ENCODE assay signal across 12 mouse cellular contexts in the genomic region with DNA sequence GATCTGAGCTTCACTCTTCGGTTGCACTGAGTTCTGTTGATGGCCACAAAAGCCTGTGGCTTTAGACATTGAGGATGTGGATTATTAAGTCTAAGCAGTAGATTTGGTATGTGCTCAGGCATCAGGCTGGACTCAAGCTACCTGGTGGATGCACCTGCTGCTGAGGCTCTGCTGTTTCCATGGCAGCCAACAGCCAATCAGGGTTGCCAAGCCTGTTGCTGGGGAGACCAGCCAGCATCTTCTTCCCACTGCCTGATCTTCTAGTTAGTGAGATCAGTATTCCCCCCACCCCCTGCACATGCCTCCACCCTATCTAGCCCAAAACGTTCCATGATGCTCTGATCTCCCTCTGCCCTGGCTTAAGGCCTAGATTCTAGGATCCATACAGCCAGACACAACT. TPM values are rescaled to one million over a fixed set of nuclear protein-coding genes. Genes with fewer than 3 reads are reported as not detected.
DNase-seq lines count a peak whose midpoint lies in the region; ATAC-seq lines count a peak whose summit lies in the region.
"Had no signal": no experiment of that assay in that cellular context is flagged by ENCODE, and none has a peak within 500 bp of the region (broad histone marks: within the 10 kb centered on the region; RNA-seq: fewer than 3 reads in every experiment).

No protein-coding gene starts in this region.

- intact Hi-C loops in left cerebral cortex, postnatal 36 days (cut with DNase I) = no loop called here

- DNase-seq in frontal cortex, postnatal 14 days (ENCODE audit: low spot score in 2 of 2) = peak; percentile 39 to 72
- DNase-seq in right cerebral cortex, adult 18-20 months = peak; percentile 69
- DNase-seq in right cerebral cortex, postnatal 36 days (ENCODE audit: low spot score in 2 of 2) = no peak
- DNase-seq in left cerebral cortex, postnatal 36 days (ENCODE audit: low spot score in 2 of 2) = peak; percentile 58
- DNase-seq in spleen, adult 12 weeks (ENCODE audit: low spot score) = no peak
- DNase-seq in B cell, adult 2 months = no peak
- DNase-seq: heart, adult 11 months; retina, postnatal 1 day; thymus, postnatal 36 days had no signal

- no peak for ATAC-seq in frontal cortex, adult (ENCODE audit: low TSS enrichment)
- ATAC-seq: CD4-positive, CD25-positive, alpha-beta regulatory T cell, adult 4 months had no signal

RNA-seq across cellular contexts. Expression of gene Jph4, which starts 5.0 kb away (rescaled TPM):
- 100 to 1,000 TPM; 312 to 354 TPM for total RNA-seq in left cerebral cortex, postnatal 36 days (2021)
- total RNA-seq: liver, adult 2 months had no signal

RNA-seq across cellular contexts. Expression of gene Ap1g2, which starts 5.3 kb away (rescaled TPM):
- 10 to 100 TPM in 1 of 2 experiments, 1 to 10 TPM in 1; 6.3 to 20.1 TPM for total RNA-seq in left cerebral cortex, postnatal 36 days (2021)

RNA-seq across cellular contexts. Expression of gene Thtpa, which starts 17.1 kb away (rescaled TPM):
- 10 to 100 TPM; 24.3 to 29.5 TPM for total RNA-seq in left cerebral cortex, postnatal 36 days (2021)

RNA-seq across cellular contexts. Expression of gene Zfhx2, which starts 19.6 kb away (rescaled TPM):
- total RNA-seq in left cerebral cortex, postnatal 36 days (2021) = 10 to 100 TPM; 31.0 to 52.3 TPM

Comparison
In these comparisons a context has a peak if more than half of its experiments do, and no peak if none do; other contexts are left out.
1. DNase-seq: peak in frontal cortex, postnatal 14 days (2 of 2), right cerebral cortex, adult 18-20 months (single experiment) and left cerebral cortex, postnatal 36 days (2 of 2); none in right cerebral cortex, postnatal 36 days (0 of 2), spleen, adult 12 weeks (single experiment) and B cell, adult 2 months (0 of 2).